Mouse (Mus musculus) C2C12 (cell line): ENCODE results near the gene Apobec1. TPM values are rescaled to one million over a fixed set of nuclear protein-coding genes. Genes with fewer than 3 reads are reported as not detected.

Source experiments
- H3K27me3 ChIP-seq: one replicate; pipeline ENCODE4 v1.6.1; 2011; ENCODE audit not compliant: control insufficient read depth, insufficient read depth, insufficient read length
- H3K36me3 ChIP-seq: one replicate; pipeline ENCODE4 v1.6.1; 2011; ENCODE audit not compliant: control insufficient read depth, insufficient read depth
- H3K4me3 ChIP-seq: one replicate; pipeline ENCODE4 v1.5.1; 2011; ENCODE audit warnings: mild to moderate bottlenecking, control low read depth; ENCODE audit not compliant: poor library complexity, insufficient read depth, severe bottlenecking
- H3K79me2 ChIP-seq: one replicate; pipeline ENCODE4 v1.6.1; 2011; ENCODE audit not compliant: control insufficient read depth, insufficient read depth
- H3K79me3 ChIP-seq: one replicate; pipeline ENCODE4 v1.6.1; 2011; ENCODE audit warnings: low read depth, control low read depth
- H3ac ChIP-seq: one replicate; pipeline ENCODE3; 2011; ENCODE audit warnings: low read depth; ENCODE audit not compliant: control insufficient read depth, insufficient read length
- CEBPB ChIP-seq: IDR thresholded peaks from one replicate; pipeline ENCODE4 v1.6.1; 2011; ENCODE audit warnings: low read depth, mild to moderate bottlenecking, control low read depth, moderate library complexity
- CTCF ChIP-seq: IDR thresholded peaks from one replicate; pipeline ENCODE4 v1.5.1; 2011; ENCODE audit not compliant: control insufficient read depth, insufficient read depth, insufficient read length
- FOSL1 ChIP-seq: IDR thresholded peaks from one replicate; pipeline ENCODE4 v1.8.0; 2011; ENCODE audit warnings: mild to moderate bottlenecking, low read length; ENCODE audit not compliant: poor library complexity, insufficient read depth, severe bottlenecking
- MAX ChIP-seq: IDR thresholded peaks from one replicate; pipeline ENCODE4 v1.6.1; 2011; ENCODE audit warnings: mild to moderate bottlenecking, control low read depth
- MYOD1 ChIP-seq: IDR thresholded peaks from one replicate; pipeline ENCODE4 v1.6.1; 2011; ENCODE audit warnings: low read depth; ENCODE audit not compliant: control insufficient read depth, insufficient read length
- MYOG ChIP-seq: IDR thresholded peaks from one replicate; pipeline ENCODE4 v1.6.1; 2011; ENCODE audit not compliant: control insufficient read depth, insufficient read length; ENCODE audit errors: extremely low read depth
- USF1 ChIP-seq: IDR thresholded peaks from one replicate; pipeline ENCODE4 v1.6.1; 2011; ENCODE audit warnings: low read depth, mild to moderate bottlenecking, control low read depth, moderate library complexity
- polyA plus RNA-seq: library from polyadenylated mRNA; unstranded; fragments of >200 nt; fragmentation: generic; extraction: Trizol; gene quantifications from one replicate; pipeline ENCODE4 v1.2.1, GENCODE M21; 2012; ENCODE audit warnings: missing spikeins

Apobec1 gene
- polyA plus RNA-seq, 1 experiment, result 1.1 TPM

DNA sequence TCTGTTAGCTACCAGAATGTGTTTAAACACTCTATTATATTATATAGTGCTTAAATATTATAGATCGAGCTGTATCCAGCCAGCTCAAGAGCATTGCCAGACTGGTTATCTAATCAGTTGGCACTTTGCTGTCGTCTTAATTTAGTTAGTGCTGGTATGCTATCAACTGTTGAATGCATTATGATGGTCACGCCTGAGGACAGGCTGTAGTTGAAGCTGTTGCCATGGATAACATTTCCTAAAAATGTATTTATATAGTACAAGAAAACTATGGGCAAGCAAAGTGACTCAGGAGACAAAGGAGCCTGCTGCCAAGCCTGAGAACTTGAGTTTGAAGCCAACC, 30.7 kb downstream of the Apobec1 start:
- Histone ChIP-seq H3K4me3 (no peak overlapping the region), H3K27me3 (no peaks in the 10 kb centered on the region), H3K36me3 (no peaks in the 10 kb centered on the region), H3ac (no peak overlapping the region), H3K79me2 (no peaks in the 10 kb centered on the region), H3K79me3 (no peaks in the 10 kb centered on the region)
- TF ChIP-seq MAX (no peak), MYOD1 (no peak), CTCF (no peak), CEBPB (no peak), MYOG (no peak), USF1 (no peak)

DNA sequence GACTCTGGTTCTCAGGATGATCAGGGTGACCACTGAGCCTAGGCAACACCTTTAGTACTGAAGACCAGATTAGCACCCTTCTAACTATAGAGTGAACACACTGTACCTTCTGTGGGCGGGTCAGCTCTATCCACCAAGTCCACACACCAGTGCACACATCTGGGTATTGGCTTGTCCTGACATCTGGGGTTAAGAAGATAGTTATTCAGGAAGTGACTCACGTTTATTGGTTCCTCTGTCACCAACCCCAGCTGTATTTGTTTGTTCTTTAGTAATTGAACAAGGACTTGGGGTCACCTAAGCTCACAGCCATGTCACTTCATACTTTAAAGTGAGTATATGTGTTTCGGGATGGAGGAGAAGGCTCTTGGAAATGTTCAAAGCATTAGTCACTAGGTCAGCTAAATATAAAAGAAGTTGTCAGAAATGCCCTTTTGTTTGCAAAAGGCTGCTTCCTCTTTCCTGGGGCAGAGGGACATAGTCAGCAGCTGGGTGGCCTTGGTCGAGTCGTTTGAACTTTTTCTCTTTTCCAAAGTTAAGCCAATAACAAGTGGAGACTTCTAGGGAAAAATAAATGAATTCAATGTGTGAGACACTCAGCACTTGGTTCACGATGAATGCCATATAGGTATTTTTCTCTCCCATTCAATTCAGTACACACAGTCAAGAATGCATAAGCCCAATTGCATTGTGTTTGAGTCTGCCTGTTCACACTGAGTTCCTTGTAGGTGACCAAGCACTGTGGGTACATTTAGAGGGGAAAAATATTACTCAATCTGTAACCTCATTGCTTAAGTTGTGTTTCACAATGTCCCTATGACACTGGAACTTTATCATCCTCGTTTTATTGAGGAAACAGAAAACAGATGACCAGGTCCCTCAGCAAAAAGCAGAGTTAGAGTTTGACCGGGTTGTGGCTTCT, 31.3 kb downstream of the Apobec1 start:
- TF ChIP-seq MAX (no peak), CEBPB (peak; percentile 78), MYOG (no peak), FOSL1 (no peak), USF1 (no peak), MYOD1 (no peak)
- no peak overlapping the region for H3ac ChIP-seq
- no peaks in the 10 kb centered on the region for H3K79me2 ChIP-seq
- H3K27me3 ChIP-seq, result no peaks in the 10 kb centered on the region
- no peaks in the 10 kb centered on the region for H3K79me3 ChIP-seq
- H3K4me3 ChIP-seq, result no peak overlapping the region
- H3K36me3 ChIP-seq, result no peaks in the 10 kb centered on the region

DNA sequence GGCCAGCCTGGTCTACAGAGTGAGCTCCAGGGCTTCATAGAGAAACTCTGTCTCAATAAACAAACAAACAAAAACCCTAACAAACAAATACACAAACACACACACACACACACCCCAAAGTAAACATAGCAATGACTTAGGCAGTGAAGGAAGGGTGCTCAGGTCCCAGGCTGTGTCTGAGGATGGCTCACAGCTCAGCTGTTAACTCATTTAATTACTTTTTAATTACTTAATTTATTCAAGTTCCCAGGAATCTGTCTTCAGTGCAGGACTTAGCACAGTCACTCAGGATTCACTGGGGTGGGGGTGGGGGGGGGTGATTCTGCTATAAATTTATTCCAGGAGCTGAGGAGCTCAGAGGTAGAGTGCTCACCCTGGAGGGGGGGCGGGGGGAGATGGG, 32.5 kb downstream of the Apobec1 start:
- H3K79me3 ChIP-seq, result no peaks in the 10 kb centered on the region
- H3K79me2 ChIP-seq, result no peaks in the 10 kb centered on the region
- H3K36me3 ChIP-seq, result no peaks in the 10 kb centered on the region
- no peak overlapping the region for H3K4me3 ChIP-seq
- TF ChIP-seq CEBPB, result no peak
- TF ChIP-seq MAX, result no peak
- no peak for TF ChIP-seq MYOD1
- no peak for TF ChIP-seq CTCF
- TF ChIP-seq FOSL1, result no peak
- no peak for TF ChIP-seq USF1
- H3ac ChIP-seq, result no peak overlapping the region
- no peaks in the 10 kb centered on the region for H3K27me3 ChIP-seq

DNA sequence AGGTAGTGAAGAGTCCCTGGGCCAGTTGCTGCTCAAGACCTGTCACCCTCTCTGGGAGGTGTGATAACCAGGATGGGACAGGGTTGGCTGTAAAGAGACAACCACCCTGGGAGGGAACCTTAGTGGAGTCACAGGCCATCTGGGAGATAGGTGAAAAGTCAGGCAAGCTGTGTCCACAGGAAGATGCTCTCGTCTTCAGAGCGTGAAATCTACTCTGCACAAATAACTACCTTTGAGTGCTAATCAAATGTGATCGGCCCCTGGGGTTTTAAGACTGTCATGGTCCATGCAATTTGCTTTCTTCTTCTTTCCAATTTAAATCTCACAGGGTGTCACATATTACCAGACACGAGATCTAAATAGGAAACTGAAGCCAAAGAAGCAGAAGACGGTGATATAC, 33.1 kb downstream of the Apobec1 start:
- H3K27me3 ChIP-seq, result no peaks in the 10 kb centered on the region
- H3K79me2 ChIP-seq, result no peaks in the 10 kb centered on the region
- no peak overlapping the region for H3K4me3 ChIP-seq
- H3K79me3 ChIP-seq, result no peaks in the 10 kb centered on the region
- TF ChIP-seq MAX (no peak), USF1 (no peak), CEBPB (no peak), CTCF (no peak), MYOG (no peak), FOSL1 (no peak), MYOD1 (no peak)
- H3K36me3 ChIP-seq, result no peaks in the 10 kb centered on the region
- H3ac ChIP-seq, result no peak overlapping the region

GRCm38 (mm10) chr6:122565070-122565784, 37.0 kb downstream of the Apobec1 start:
- no peak overlapping the region for H3ac ChIP-seq
- H3K79me2 ChIP-seq, result no peaks in the 10 kb centered on the region
- H3K79me3 ChIP-seq, result no peaks in the 10 kb centered on the region
- H3K27me3 ChIP-seq, result no peaks in the 10 kb centered on the region
- no peak overlapping the region for H3K4me3 ChIP-seq
- TF ChIP-seq USF1, result no peak
- TF ChIP-seq CTCF, result no peak
- TF ChIP-seq CEBPB, result no peak
- H3K36me3 ChIP-seq, result no peaks in the 10 kb centered on the region

GRCm38 (mm10) chr6:122562463-122562862, 39.8 kb downstream of the Apobec1 start:
- Histone ChIP-seq H3K79me2 (no peaks in the 10 kb centered on the region), H3K36me3 (no peaks in the 10 kb centered on the region), H3K4me3 (no peak overlapping the region), H3K27me3 (no peaks in the 10 kb centered on the region), H3K79me3 (no peaks in the 10 kb centered on the region), H3ac (no peak overlapping the region)
- TF ChIP-seq FOSL1 (no peak), CEBPB (peak; percentile 67), MAX (no peak), CTCF (peak; percentile 42), USF1 (no peak)
